Mouse (Mus musculus) layer of hippocampus, postnatal 25 days (tissue): ENCODE results near the gene Kazald1. TPM values are rescaled to one million over a fixed set of nuclear protein-coding genes. Genes with fewer than 3 reads are reported as not detected.
A peak's percentile ranks its signal among the peaks of the same experiment; 100 is the strongest.

ENCODE experiments used
- DNase-seq, 2 experiments: peaks; one replicate each; pipeline ENCODE4 v3.0.0; 2022; ENCODE audit warnings: mixed read lengths in 2 of 2, low spot score in 1 of 2; ENCODE audit errors: extremely low spot score in 1 of 2
- total RNA-seq, 2 experiments: library from RNA; stranded (reverse); gene quantifications; 2 replicates each; pipeline ENCODE4 v1.2.3; 2021

Gene Kazald1
- total RNA-seq, 2 experiments from 2014 or later = 1.2 to 1.7 TPM

DNA sequence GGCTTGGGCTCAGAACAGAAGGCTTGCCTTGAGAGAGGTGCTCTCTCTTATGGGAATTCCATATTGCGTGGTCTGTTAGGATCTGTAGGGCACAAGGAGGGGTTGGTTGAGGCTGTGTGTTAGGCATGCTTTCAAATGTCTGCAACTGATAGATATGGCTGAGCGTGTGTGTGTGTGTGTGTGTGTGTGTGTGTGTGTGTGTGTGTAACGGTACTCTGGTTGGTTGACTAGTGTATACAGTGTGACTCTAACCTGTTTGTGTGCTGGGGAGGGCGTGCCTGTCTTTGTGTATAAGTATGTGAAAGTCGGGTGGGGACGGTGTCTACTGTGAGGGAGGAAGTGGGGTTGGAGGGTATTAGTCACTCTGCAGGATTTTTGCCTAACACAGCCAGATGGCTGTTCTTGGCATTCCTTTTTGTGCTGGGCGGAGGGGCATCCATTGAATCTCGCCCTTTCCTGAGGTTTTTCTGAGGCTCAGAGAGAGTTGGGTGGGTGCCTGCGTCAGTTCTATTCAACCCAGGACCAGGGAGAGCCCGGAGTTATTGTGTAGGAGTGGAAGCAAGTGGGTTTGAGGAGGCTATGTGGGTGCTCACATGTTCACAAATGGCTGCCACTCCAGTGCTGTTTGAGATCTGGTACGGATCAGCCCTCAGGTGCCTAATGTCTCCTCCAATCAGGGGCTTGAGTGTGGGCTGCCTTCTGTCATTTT, 27.0 kb upstream of the Kazald1 start:
- DNase-seq = peak; percentile 51 to 55

DNA sequence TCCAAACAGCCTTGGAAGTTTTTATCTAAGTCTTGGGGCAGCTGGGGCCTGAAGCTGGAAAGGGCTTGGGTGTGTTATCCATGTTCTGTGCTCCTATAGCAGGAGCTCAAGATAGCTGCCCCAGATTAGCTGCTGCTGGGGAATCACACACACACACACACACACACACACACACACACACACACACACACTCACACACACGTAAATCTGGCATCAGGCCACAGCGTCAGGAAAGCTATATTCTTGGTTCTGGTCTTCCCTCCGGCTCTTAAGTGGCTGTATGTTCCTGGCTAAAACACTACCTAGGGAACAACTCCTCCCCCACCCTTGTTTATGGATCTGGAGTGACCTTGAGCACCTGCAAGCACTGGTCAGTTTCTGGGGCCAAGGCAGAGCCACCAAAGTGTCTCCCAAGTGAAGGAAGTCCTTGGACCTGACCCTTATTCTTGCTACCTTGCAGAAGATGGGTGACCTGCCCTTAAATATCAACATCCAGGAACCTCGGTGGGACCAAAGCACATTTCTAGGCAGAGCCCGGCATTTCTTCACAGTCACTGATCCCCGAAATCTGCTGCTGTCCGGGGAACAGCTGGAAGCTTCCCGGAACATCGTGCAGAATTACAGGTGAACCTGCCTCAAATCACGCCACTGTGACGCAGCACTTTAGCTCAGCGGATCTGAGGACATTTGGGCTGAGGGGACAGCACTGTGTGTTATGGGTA, 26.2 kb upstream of the Kazald1 start:
- DNase-seq = no peak

DNA sequence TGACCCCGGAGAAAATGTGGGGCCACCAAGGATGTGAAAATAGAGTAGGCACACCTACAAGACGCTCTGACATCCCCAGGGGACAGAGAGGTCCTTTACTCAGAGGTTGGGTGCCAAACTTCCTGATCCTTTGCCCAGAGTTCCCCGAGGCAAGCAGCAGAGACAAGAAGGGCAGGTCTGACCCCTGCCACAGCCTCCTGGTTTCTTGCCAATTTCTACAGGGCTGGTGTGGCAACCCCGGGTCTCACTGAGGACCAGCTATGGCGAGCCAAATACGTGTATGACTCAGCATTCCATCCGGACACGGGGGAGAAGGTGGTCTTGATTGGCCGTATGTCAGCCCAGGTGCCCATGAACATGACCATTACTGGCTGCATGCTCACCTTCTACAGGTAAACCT, 25.5 kb upstream of the Kazald1 start:
- no peak for DNase-seq

DNA sequence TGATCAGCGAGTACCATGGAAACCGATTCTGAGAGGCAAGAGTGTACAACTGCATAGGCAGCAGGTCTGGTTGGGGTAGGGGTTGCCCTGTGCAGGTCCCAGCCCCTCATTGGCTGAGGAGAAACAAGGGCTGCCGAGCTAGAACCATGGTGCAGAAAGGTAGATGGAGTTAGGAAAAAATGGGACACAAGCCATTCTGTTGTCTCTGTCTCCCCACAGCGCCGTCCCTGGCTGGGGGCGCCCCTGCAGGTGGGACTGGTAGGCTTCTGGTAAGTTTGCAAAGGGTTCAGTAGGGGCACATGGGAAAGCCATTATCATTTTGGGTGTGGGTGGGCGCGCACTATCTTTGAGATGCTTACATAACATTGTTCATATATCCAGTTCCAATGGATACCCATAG, 21.6 kb upstream of the Kazald1 start:
- DNase-seq = peak in 1 of 2 experiments; percentile 7

DNA sequence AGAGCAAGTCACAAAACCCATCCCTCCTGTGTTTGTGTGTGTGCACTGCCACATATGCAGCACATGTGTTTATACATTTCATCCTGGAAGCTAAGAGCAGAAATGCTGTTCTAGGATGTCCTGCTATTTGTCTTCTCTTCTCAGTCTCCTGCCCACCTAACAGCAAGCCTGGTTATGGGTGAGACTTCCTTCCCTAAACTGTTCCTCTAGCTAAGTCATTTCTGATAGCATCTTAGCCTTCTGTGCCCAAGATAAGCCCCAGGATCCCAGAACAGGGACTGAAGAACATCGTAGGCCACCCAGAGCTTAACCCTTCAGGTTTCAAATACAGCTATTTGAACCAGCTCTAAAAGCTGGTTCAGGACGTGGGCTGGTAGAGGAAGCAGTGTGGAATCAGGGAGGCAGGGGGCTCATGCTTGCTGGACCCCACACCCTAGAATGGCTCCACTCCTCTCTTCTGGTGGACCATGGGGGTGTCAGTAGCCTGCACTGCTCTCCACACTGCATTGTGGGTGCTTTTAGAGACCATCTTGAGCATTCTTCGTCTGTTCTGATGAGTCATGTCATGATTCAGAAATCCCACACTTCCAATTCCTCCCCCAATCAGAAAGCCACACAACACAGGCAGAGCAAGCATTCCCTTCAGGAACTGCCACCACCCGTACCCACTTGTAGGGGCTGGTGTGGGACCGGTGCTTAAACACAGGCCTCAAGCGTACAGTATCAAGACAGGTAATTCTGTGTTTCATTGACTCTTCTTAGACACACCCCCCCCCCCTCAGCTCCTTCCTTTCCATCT, 19.9 kb upstream of the Kazald1 start:
- DNase-seq = peak in 1 of 2 experiments; percentile 10

DNA sequence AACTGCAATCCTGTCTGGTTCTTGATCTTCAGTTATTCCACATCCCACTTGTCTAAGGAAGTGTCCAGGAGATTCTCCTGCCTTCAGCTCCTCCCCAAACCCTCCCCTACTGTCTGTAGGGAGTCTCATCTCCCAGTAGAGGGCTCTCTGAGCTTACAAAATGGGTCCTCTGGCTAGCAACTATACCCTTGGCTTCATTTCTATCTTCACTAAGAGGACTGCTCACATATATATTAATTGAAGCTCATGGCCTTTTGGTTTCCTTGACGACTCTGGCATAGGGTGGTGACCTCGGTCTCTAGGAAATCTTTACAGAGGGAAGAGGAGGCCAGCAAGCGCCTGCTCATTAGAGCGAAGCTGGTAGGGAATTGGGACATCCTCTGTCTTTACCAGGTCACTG, 18.7 kb upstream of the Kazald1 start:
- DNase-seq = peak in 1 of 2 experiments; percentile 11

DNA sequence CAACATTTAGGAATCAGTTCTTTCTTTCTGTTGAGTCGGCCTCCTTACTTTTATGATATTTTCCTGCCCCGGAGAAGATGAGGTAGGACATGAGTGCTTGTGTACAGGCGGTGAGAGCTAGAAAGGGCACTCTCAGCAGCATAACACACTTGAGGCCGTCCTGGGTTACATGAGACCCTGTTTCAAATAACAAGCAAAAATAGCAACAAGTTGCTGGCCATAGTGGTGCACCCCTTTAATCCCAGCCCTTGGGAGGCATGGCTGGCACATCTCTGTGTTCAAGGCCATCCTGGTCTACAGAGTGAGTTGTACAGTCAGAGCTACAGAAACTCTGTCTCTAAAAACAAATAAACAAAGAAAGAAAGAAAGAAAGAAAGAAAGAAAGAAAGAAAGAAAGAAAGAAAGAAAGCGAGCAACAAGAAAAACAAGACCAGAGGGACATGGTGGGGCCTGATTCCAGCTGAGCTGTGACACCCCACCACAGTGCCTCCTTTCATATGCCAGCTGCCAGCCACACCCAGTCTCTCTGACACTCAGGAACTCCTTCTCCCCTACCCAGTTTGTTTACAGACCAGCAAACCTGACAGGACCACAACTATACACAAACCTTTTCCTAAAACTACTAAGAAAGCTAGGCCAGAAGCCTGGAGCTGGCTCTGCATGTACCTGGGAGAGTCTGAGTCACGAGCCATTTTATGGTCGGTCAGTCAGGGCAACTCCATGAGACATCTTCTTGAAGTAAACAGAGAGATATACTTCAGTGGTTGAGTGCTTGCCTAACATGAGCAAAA, 17.9 kb upstream of the Kazald1 start:
- DNase-seq = no peak

DNA sequence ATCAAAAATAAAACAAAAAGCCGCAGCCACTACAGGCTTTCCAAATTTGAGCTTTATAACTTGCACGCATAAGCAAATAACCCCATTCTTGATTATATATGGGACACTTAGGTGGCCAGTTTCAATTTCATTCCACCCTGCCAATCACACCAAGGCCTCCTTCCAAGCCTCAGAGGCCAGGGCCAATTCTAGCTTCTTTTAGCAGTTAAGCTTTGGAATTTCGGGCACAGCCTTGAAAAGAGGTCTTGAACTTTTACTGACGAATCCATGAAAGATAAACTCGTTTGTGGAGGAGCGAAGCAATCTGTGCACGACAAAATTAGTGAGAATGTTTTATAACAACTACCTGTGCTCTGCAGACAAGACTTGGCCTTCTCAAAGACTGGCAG, 17.3 kb upstream of the Kazald1 start:
- no peak for DNase-seq

DNA sequence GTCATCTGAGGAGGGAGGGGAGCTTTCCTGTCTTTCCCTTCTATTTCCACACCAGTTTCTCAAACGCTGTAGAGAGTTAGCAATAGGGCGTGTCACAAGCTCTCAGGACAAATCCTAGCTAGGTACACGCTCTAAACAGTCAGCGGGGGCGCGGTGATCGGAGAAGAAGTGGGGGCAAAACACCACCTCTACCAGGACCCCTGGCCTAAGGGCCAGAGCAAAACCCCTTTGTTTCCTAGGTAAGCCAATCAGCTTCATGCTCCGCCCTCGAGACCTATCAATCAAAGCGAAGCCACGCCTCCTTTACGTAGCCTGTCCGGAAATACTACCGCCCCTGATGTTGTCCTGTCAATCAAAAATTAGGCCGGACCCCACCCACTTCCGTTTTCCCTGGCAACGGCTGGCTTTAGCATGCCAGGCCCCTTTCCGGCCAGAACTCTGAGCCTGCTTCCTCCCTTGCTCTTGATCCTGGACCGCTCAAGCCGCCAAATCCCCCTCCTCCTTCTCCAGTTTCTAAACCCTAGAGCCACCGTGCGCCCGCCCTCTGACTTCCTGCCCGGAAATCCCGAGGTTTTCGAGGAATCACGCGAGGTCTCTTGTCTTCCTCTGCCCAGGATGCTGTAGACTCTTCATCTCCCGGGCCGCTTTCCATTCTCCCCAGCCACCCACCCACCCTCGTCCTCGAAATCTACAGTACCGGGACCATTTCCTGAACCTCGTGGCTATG, 16.8 kb upstream of the Kazald1 start:
- DNase-seq = peak; percentile 72 to 77

DNA sequence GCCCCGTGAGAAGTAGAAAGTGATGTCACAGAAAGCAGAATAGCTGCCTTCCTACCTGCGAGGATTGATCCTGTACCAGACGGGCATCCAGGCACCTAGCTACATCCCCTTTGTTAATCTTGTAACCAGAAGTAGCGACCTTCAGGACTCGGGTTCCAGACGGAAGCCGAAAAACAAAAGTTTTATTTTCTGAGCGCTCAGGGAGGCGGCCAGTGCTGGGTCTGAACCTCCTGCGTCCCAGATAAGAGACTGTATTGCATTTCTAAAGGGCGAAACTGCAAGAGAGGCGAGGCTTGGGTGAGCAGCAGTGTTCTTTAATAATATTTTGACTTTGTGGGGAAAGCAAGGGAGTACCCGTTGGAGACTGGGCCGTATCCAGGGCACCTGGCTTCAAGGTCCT, 16.2 kb upstream of the Kazald1 start:
- DNase-seq = no peak

DNA sequence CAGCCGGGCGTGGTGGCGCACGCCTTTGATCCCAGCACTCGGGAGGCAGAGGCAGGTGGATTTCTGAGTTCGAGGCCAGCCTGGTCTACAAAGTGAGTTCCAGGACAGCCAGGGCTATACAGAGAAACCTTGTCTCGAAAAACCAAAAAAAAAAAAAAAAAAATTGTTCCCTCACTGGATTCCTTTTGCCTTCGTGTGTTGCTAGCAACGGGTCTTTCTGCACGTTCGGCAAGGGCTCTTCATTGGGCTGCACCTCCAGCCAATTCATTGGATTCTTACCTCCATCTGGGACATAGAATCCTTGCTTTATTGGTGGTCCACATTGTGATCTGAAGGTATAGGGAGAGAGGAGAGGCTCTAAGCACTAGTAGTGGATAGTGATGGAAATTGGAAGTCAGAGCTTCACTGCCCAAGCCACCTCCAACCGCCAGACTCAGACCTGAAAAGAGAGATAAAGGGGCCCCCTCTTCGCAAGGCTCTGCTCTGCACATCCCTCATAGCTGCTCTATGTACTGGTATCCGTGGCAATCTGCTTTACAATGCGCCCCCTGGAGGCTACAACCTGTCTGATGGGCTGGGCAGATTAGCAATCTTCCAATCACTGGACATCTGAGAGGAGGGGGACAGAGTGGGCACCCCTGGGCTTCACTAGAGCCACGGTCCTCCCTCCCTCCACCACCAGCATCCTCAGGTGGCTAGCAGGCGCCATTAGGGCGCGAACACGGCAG, 11.3 kb upstream of the Kazald1 start:
- peak in 1 of 2 experiments; percentile 69 for DNase-seq

DNA sequence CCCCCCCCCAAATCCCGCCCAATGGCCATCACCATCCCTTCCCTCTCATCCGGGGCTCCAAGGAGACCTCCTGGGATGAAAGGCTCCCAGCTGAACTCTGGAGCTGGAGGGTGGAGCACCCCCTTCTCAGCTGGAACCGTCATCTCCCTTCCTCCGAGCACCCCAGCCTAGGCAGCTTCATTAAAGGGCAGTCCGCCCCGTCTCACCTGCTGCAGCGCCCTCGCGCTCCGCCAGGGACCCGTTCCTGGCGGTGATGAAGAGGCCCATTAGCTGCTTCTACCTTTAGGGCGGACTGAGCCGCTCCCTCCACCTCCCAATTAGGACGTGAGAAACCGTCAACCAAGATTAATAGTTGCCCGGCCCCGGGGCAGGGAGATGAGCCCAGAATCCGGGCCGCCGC, 9.8 kb upstream of the Kazald1 start:
- no peak for DNase-seq

DNA sequence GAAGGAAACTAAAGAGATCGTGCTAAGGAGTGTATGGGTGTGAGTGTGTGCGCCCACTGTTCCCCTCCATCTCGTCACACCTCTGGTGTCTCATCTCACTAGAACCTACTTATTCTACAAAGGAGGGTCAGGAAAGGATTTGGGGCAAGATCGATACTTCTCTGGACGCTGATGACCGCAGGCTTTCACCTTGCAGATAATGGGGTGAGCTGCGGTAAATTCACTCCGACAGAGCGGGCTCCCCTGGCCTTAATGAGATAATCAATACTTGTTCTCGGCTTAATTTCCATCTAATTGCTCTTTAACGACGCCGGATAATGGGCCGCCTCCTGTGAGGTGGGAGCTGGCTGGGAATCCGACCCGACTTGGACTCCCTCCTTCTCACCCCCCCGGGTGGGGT, 7.9 kb upstream of the Kazald1 start:
- no peak for DNase-seq

DNA sequence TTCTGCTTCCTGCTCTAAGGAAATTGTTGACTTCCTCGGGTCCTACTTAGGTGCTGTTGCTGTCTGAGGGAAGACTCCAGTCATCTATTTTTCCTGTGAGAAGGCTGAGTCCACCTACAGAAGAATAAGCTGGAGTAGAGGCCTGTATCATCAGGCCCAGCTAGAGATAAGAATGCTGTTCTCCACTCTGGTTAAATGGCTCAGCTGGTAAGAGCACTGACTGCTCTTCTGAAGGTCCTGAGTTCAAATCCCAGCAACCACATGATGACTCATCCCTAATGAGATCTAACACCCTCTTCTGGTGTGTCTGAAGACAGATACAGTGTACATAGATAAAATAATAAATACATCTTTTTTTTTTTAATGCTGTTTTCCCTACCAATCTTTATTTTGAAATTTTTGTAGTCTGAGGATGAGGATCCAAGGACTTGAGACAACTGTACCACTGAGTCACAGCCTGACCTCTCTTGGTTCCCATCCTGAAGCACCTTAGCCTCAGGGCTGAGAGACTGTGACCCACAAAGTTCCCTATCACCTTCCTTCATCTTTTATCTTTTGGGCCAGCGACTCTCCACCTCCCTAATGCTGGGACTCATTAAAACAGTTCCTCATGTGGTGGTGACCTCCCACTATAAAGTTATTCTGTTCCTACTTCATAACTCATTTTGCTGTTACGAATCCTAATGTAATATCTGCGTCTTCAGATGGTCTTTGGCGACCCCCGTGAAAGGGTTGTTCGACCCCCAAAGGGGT, 7.1 kb upstream of the Kazald1 start:
- no peak for DNase-seq

DNA sequence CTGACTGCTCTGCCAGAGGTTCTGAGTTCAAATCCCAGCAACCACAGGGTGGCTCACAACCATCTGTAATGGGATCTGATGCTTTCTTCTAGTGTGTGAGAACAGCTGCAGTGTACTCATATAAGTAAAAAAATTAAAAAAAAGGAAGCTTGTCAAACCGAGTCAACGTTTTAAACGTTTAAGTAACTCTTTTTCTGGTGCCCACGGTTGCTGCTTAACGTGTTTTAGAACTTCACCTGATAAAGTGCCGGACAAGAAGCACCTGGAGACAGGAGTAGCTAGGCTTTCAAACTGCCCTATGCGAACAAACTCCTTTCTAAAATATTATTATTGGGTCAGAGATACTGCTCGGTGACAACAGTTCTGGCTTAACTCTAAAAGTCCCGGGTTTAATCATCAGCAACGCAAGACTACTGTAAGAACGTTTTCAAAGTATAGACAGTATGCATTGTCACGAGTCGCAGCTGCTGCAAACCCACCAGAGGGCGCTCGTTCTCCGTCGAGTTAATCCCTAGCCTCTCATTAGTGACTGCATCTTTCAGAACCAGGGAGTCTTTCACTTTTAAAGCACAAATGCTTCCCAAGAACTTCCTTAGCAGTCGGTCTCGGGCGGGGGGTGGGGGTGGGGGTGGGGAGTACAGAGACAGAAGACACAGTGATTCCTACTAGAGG, 1.0 kb upstream of the Kazald1 start:
- peak in 1 of 2 experiments; percentile 93 for DNase-seq

DNA sequence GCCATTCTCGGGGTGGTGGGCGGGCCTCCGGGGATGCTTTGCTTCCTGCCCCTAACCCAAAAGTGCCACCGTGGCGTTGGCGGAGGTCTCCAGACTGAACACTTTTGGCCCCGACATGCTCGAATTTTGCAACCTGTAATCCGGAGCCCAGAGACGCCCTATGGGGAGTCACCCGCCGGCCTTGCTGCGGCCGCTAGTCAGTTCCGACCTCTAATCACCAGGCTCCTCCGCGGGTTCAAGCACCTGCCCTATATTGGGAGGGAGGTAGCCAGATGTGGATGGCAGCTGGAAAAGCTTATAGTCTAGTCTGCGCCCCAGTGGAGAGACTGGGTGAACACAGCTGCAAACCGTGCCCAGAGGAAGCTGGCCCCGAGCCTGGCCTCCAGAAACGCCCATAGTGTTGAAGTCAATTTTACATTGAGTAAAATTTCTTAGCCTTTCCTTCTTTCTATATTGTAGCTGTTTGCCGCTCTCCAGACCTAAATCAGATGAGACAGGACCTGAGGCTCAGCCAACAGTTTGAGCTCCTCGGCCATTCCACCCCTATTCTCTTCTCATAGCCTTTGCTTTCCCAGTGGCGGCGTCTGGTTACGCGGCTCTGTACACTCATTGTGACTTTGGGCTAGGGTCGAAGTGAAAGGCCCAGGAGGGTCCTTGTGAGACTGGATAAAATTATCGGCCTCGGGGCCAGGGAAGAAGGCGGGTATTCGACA, 438 bp downstream of the Kazald1 start:
- DNase-seq = no peak

DNA sequence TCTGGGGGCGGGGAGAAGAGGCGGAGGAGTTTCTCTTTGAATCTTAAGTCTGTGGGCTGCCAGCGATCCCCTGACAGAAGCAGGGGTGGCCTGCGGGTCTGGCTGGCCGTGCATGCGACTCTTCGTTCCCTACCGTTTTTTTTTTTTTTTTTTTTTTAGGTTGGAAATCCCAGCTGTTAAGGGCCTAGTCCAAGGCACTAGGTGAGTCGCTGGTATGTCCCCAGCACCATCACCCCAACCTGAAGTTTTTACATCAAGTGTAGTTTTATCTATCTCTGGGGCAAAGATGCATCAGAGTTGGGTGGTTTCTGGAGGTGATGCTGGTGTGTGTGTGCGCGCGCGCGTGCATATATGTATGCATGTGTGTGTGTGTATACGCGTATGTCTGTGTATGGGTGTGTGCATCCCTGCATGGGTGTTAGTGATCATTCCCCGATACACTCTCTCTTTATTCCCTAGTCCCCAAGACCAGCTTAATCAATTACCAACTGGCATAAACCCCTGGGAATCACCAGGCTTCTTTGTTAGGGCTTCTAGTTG, 1.1 kb downstream of the Kazald1 start:
- DNase-seq = no peak
